Mouse (Mus musculus) liver, embryonic 16.5 days (tissue): ENCODE results near the gene Ypel1. TPM values are rescaled to one million over a fixed set of nuclear protein-coding genes. Genes with fewer than 3 reads are reported as not detected.

ENCODE experiments used
- ATAC-seq: fragments of 200-750 bp; cut with Nextera tagmentation; 2 replicates; pipeline ENCODE4 v1.8.0; 2017; ENCODE audit warnings: low read depth, mild to moderate bottlenecking, moderate number of reproducible peaks, moderate library complexity
- H3K27ac ChIP-seq: fragments of 300-500 bp; sonication (generic); 2 replicates; pipeline ENCODE4 v1.5.1; 2014; ENCODE audit warnings: mild to moderate bottlenecking, low read length
- H3K27me3 ChIP-seq: fragments of 300-500 bp; sonication (generic); 2 replicates; pipeline ENCODE4 v1.6.1; 2014; ENCODE audit warnings: low read depth, low read length, mixed read lengths; ENCODE audit not compliant: control insufficient read depth, insufficient read depth
- H3K36me3 ChIP-seq: fragments of 300-500 bp; sonication (generic); 2 replicates; pipeline ENCODE4 v1.6.1; 2014; ENCODE audit warnings: mild to moderate bottlenecking; ENCODE audit not compliant: control insufficient read depth, insufficient read depth
- H3K4me1 ChIP-seq: fragments of 300-500 bp; sonication (generic); 2 replicates; pipeline ENCODE4 v1.6.1; 2014; ENCODE audit warnings: low read depth, low read length, mixed read lengths; ENCODE audit not compliant: control insufficient read depth
- H3K4me2 ChIP-seq: fragments of 300-500 bp; sonication (generic); 2 replicates; pipeline ENCODE4 v1.6.1; 2014; ENCODE audit warnings: low read depth, low read length, mixed read lengths
- H3K4me3 ChIP-seq: fragments of 300-500 bp; sonication (generic); 2 replicates; pipeline ENCODE4 v1.5.1; 2014; ENCODE audit warnings: low read depth, mild to moderate bottlenecking, low read length
- H3K9ac ChIP-seq: fragments of 300-500 bp; sonication (generic); 2 replicates; pipeline ENCODE4 v1.6.1; 2014; ENCODE audit warnings: low read depth, low read length
- H3K9me3 ChIP-seq: fragments of 300-500 bp; sonication (generic); replicated peaks from 2 replicates; pipeline ENCODE4 v1.6.1; 2016; ENCODE audit warnings: low read length; ENCODE audit not compliant: control insufficient read depth
- WGBS: fragments of 180-500 bp; shearing (Covaris S2); extraction: QIAGEN DNeasy Blood & Tissue Kit; methylation state at CpG from one replicate; pipeline ENCODE4 v1.1.7; 2014; ENCODE audit not compliant: insufficient replicate concordance; 5-methylcytosine and 5-hydroxymethylcytosine counted together
- microRNA counts: library from miRNA; unstranded; fragments of <30 nt; microRNA quantifications from one replicate; lab custom pipeline; 2016
- microRNA-seq: library from miRNA; unstranded; fragments of <30 nt; microRNA quantifications from one replicate; pipeline ENCODE4, GENCODE M21; 2016
- polyA plus RNA-seq: library from polyadenylated mRNA; unstranded; fragments of >200 nt; fragmentation: Nextera tagmentation; extraction: Ambion mirVana; gene quantifications from 2 replicates; pipeline ENCODE4 v1.2.1, GENCODE M21; 2015

Ypel1 gene
- polyA plus RNA-seq, 1 experiment from 2014 or later: 0.93 TPM

DNA sequence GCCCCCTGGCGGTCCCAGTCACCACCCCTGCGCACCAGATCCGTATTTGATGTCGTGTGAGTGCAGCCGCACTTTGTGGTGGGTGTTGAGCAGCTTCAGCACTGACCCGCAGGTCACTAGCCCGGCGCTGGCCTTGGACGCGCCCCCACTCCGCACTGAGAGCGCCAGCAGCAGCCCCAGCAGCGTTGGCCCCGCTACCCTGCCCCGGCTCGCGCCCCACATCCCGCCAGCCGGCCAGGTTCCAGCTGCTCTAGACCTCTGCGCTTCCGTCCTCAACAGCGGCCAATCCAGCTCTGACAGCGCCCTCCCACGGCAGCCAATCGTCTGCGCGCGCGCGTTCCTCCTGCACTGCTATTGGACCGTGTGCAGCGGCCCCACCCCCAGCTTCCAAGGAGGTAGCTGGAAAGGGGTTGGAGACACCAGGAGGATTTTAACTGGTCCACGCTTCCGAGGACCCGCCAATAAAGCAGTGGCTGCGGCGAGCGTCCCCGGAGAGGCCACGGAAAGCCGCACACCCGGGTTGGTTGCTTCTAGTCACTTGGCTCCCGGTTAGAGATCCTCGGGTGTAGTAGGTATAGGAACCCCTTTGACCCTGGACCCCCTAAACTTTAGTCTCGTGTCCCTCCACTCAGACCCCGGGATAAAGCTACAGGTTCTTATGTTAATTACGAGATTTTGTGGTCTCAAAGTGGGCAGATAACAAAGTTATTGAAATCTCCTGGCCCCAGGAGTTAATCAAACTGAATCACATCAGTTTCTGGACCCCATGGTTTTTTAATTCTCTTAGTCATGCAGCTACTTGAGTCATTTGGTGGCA, 62.8 kb downstream of the Ypel1 start, which contains the start of gene Sdf2l1:
Gene Sdf2l1, minus strand, starts transcription at position 295 of the 817 bp plus-strand sequence.
- H3K27ac ChIP-seq: peak within 1 kb of the TSS; percentile 62
- under 1% methylated on average over 47 of the region's 47 CpGs for WGBS
- H3K36me3 ChIP-seq: no peaks in the 10 kb centered on the region
- no peaks in the 10 kb centered on the region for H3K9me3 ChIP-seq
- H3K27me3 ChIP-seq: no peaks in the 10 kb centered on the region
- peaks cover 9% of the 10 kb centered on the region for H3K4me1 ChIP-seq
- peak within 1 kb of the TSS; percentile 82 for H3K9ac ChIP-seq
- ATAC-seq: peak; percentile 99
- H3K4me3 ChIP-seq: peak within 1 kb of the TSS; percentile 93
- H3K4me2 ChIP-seq: peak within 1 kb of the TSS; percentile 100

DNA sequence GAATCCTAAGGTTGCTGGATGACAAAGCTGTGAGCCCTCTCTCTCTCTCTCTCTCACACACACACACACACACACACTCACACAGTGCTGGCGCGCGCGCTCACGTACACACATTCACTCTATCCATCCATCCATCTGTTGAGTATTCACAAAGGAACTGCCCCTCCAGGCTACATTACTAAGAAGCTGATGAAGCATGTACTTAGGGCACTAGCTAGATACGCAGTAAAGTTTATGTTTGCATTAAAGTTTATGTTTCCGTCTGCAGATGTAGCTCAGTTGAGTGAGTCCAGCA, 63.4 kb downstream of the Ypel1 start:
- WGBS: 40% methylated on average over 7 of the region's 7 CpGs
- H3K9ac ChIP-seq: peak overlapping the region; percentile 66
- H3K4me1 ChIP-seq: peaks cover 9% of the 10 kb centered on the region
- H3K36me3 ChIP-seq: no peaks in the 10 kb centered on the region
- H3K9me3 ChIP-seq: no peaks in the 10 kb centered on the region
- H3K27me3 ChIP-seq: no peaks in the 10 kb centered on the region
- ATAC-seq: no peak
- peak overlapping the region; percentile 93 for H3K4me3 ChIP-seq
- H3K4me2 ChIP-seq: peak overlapping the region; percentile 100
- no peak overlapping the region for H3K27ac ChIP-seq

MicroRNA genes within 50 kb of the gene (microRNA counts, 519-probe panel; counts per million panel counts)
- 3,003 counts per million, percentile 83 among the panel's probes with 10 or more counts for microRNA mmu-miR-130b (lab: Ali Mortazavi, UCI)
- 1,937 counts per million, percentile 24 among the panel's probes with 10 or more counts for microRNA mmu-miR-301b (lab: Ali Mortazavi, UCI)

Small RNA genes within 50 kb of the gene (microRNA-seq; reads per million reads assigned to microRNA genes)
- gene Mir130b (5,170 reads per million, percentile 89 among the genes with 10 or more reads in this experiment), gene Mir301b (53.9 reads per million, percentile 47 among the genes with 10 or more reads in this experiment)

Other genes with a start within 250 kb of the Ypel1 start
- not detected in 2 replicates for gene Spag6l, start 240.2 kb upstream of the Ypel1 start, polyA plus RNA-seq
- gene Igll1, start 205.7 kb upstream of the Ypel1 start, polyA plus RNA-seq: 17.5 and 20.5 TPM in 2 replicates
- gene Top3b, start 199.0 kb upstream of the Ypel1 start, polyA plus RNA-seq: 19.3 and 22.6 TPM in 2 replicates
- gene Vpreb1, start 198.9 kb upstream of the Ypel1 start, polyA plus RNA-seq: 12.4 and 15.4 TPM in 2 replicates
- 7.5 and 8.1 TPM in 2 replicates for gene Ppm1f, start 173.2 kb upstream of the Ypel1 start, polyA plus RNA-seq
- gene Mapk1, start 86.3 kb upstream of the Ypel1 start, polyA plus RNA-seq: 72.0 and 74.9 TPM in 2 replicates
- gene Ppil2, start 41.6 kb downstream of the Ypel1 start, polyA plus RNA-seq: 52.5 and 55.9 TPM in 2 replicates
- 13.1 and 14.8 TPM in 2 replicates for gene 2610318N02Rik, start 55.5 kb downstream of the Ypel1 start, polyA plus RNA-seq
- 43.3 and 45.5 TPM in 2 replicates for gene Sdf2l1, start 62.7 kb downstream of the Ypel1 start, polyA plus RNA-seq
- gene Ydjc, start 74.9 kb downstream of the Ypel1 start, polyA plus RNA-seq: 5.3 and 5.6 TPM in 2 replicates
- gene Ccdc116, start 77.5 kb downstream of the Ypel1 start, polyA plus RNA-seq: 0.14 and 0.45 TPM in 2 replicates
- gene Ube2l3, start 133.0 kb downstream of the Ypel1 start, polyA plus RNA-seq: 164 and 179 TPM in 2 replicates
- gene Rimbp3, start 138.9 kb downstream of the Ypel1 start, polyA plus RNA-seq: 0.04 and 0.05 TPM in 2 replicates
- gene Hic2, start 163.9 kb downstream of the Ypel1 start, polyA plus RNA-seq: 3.0 and 3.4 TPM in 2 replicates
- gene Tmem191c, start 206.4 kb downstream of the Ypel1 start, polyA plus RNA-seq: 2.9 and 4.0 TPM in 2 replicates